Mouse (Mus musculus) lung, postnatal 10 days (tissue): ENCODE data around the gene Tenm4.

Experiments used
- DNase-seq: peaks from one replicate; pipeline ENCODE4 v3.0.0; 2021

Tenm4 gene

DNA sequence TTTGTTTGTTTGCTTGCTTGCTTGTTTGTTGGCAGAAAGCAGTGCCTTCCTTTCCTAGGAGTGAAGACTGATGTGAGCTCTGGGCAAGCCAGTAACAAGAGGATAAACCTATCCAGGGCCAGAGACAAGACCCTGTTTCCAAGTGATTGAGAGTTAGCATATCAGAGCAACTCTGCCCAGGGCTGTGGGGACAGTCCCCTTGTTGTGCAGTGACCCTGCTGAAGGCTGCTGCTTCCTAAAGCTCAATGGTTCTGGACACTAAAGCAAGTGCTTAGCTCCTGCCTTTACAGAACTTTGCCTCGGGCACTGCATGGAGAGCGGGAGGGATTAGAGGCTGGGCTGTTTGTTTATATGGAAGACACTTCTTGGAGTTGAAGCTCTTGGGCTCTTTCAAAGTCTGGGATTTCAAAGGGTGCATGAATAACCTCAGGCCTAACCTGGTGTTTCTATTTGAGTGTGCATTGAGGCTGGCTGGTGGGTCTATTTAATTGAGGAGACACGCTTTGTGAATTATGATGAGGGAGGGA, 185.3 kb downstream of the Tenm4 start:
- no peak for DNase-seq

DNA sequence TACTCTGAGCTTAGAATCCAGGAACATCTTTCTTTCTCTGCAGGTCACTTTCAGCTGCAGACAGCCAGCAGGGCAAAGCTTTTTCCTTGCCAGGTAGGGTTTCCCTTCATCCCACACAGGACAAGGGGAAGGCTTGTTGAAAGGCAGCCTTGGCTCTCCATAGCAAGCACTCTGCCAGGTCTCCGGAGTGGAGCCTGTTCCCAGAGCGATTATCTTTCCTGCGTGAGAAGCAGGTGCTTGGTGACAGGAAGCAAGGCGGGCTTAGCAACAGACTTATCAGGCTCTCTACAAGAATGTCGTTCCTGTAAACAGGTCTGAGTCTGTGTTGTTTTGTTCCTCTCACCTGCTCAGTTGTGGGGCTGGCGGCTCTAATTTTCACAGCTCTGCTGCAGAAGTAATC, 186.5 kb downstream of the Tenm4 start:
- DNase-seq, result no peak

- DNase-seq, result no peak
These were observed 192.3 kb downstream of the Tenm4 start for GRCm38 (mm10) chr7:96363311-96363710.

GRCm38 (mm10) chr7:96369947-96370346, 198.9 kb downstream of the Tenm4 start:
- DNase-seq, result no peak

- no peak for DNase-seq
These were observed 203.1 kb downstream of the Tenm4 start for GRCm38 (mm10) chr7:96374004-96374663.

- no peak for DNase-seq
These were observed 204.5 kb downstream of the Tenm4 start for GRCm38 (mm10) chr7:96375507-96375906.

DNA sequence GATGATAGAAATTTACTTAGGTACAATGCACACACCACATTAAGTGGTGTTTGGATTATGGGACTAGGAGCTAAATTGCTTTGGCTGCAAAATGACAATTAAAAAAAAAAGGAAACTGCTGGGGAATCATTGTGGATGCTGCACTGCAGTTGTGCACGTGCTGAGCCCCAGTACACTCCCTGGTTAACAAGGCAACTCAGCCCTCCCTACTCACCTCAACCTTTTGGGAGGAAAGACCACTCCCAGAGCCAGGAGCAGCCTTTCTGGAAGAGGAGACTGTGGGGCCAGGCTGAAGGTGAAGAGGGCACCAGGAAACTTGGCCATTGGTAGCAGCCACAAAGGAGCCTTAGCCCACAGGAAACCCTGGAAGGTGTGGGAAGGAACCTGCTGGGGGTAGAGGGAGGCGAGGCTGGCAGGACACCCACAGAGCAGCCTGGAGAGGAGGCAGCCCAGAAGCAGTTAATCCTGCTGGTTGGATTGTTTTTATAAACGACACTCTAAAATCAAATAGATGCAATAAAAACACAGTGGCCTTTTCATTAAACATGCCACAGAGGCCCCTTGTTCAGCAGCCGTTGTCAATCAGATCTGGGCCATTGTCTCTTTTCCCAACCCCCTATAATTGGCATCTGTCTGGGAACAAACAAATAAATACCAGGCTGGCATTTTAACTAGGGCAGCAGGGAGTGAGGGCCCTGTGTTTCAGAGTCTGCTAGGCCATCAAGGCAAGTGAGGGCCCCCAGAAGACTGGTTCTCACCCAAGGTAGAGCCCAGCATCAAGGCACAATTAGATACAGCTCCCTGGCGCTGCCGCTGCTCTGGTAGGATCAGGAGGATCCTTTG, 212.9 kb downstream of the Tenm4 start:
- no peak for DNase-seq

GRCm38 (mm10) chr7:96384726-96385500, 213.9 kb downstream of the Tenm4 start:
- DNase-seq, result no peak

- no peak for DNase-seq
These were observed 214.8 kb downstream of the Tenm4 start for GRCm38 (mm10) chr7:96385850-96386249.

DNA sequence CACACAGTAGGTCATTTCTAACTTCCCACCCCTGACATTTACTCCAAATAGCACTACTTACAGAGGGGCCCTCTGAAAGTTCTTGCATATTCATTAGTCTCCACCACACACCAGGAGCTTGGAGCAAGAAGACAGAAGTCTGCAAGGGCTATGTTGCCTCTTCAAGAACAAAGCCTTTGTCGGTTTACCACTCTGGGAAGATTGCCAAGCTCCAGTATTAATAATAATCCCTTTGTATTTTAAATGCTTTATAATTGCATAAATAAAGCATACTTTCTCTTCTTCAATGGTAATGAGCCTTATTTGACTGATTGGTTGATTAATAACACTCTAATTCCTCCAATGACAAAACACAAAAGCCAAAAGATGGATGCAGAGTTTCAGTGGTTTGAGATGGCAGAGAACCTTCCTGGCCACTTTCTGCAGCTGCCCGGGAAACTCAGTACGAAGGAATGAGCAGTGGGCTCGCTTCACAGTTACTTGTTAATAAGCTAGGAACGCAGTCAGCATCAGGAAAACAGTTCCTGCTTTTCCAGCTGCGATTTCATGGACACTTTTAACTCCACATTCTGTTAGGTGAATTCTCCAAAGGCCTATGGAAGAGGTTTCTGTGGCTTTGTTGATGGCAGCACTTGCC, 219.1 kb downstream of the Tenm4 start:
- no peak for DNase-seq

DNA sequence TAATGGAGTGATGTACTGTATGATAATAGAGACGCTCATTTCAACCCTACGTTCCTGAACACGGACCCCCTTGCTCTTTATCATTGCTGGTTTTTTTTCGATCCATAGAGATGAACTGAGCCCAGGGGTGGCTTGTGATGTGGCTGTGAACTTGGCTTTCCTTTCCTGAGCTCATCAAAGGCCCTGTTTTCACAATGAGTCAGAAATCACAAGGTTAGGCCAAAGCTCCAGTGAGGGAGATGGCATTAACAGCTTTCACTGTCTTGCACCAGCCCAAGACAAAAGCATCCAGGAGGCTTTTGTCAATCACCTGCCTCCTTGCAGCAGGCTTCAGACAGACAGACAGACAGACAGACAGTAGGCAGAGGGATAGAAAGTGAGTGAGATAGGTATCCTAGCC, 219.8 kb downstream of the Tenm4 start:
- no peak for DNase-seq

DNA sequence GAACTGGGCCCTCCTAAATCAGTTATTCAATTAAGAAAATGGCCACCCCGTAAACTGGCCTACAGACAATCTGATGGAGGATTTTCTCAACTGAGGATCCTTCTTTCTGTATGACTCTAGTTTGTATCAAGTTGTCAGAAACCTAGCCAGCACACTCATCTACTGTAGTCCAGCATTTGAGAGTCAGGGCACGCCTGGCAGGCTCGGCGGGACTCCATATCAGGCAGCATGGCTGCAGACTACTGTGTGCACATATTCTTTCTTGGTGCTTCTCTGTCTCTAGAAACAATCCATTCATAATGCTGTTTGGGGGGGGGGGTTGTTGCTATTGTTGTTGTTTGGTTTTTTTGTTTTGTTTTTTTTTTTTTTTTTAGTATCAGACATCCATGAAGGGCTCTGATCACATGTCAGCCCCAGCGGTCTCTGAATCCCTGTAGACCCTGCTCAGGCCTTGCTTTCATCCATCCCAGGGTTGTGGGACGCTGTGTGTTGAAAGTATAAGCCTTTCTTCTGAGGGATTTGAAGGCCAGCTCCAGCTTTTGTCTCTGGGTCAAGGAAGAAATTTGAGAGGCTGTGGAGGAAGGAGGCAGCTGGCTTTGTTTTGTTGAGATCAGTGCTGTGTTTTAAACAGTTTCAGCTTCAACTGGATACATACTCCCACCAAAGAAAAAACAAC, 220.9 kb downstream of the Tenm4 start:
- no peak for DNase-seq

DNA sequence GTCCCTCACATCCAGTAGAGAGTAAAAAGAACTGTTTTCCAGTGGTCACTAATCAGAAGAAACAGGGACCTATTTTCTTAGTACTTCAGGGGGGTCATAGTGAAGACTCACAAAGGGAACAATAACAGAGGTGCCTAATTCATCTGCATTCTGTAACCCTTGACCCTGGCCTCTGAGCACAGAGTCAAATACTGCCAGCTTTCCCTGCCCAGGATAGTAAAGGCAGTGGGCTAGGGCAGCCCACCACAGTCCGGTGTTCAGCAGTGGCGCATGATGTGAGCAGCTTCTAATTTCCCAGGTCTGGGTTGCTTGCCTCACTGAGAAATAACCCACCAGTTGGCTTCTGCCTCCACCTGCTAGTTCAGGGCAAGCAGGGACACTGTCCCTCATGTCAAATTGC, 221.6 kb downstream of the Tenm4 start:
- no peak for DNase-seq

- no peak for DNase-seq
These were observed 226.9 kb downstream of the Tenm4 start for GRCm38 (mm10) chr7:96397940-96398339.

DNA sequence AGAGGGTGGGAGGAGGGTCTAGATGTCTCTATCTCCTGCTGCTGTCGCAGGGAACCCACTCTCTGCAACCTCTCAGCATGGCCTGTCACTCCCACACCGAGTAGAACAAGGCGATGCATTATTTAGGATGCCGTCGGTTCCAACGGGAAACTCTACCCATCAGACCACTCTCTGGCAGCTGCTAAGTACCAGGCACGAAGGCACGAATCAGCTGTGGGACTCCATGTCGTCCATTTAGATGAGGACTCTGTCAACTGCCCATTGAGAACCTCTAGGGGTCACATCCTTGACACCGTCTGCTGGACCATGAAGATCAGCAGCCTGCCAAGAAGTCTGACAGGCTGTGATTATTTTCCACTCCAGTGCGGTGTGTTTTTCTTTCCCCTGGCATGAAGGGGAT, 229.4 kb downstream of the Tenm4 start:
- DNase-seq, result peak; percentile 21

- DNase-seq, result no peak
These were observed 235.7 kb downstream of the Tenm4 start for GRCm38 (mm10) chr7:96406630-96407214.

DNA sequence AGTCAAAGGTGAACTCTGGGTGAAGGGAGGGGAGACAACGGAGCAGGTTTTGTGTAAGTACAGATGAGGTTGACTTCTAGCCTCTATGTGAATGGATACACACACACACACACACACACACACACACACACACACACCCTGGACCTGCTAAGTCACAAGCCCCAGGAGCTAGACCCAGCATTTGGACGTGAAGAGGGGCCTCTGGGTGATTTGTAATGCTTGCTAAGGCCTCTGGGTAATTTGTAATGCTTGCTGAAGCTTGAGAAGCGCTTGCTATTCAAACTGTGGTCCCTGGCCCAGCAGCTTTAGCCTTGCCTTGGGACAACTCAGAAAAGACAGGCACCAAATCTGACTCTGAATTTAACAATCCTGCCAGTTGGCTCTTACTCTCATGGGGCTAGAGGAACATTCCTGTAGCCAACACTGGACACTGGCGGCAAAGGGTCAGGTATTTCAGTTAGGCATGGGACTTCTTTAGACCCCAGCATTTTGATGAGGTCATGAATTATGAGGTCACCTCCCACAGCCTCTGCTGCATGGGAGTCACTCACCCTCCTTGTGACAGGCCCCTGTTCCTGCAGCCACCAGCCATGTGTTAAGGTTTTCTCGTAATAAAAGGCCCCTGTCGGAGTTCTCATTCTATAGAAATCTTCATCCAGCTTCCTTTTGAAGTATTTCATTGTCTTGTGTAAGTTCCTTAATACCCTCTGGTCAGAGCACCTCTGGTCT, 237.3 kb downstream of the Tenm4 start:
- no peak for DNase-seq

DNA sequence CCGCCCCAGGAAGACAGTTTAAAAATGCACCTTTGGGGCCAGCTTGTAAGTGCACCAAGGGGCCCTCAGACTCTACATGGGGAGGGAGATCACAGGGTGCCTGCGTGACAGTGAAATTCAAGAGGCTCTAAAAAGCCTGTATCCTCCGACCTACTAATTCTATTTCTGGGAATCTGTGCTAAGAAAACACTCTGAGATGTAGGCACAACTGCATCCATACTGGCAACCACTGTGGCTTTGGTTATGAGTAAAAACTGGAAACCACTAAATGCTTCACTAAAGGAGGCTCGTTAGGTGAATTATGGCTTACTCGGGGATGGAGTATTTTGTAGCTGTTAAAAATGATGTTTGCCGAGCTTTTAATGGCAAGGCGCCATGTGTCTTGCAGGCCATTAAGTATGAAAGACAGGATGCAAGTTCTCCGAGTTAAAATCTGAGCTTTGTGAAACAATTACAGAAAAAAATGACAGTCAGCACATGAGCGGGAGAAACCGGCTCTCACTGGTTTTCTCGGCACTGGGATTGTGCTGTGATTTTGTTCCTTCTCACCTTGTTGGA, 238.4 kb downstream of the Tenm4 start:
- peak; percentile 17 for DNase-seq

DNA sequence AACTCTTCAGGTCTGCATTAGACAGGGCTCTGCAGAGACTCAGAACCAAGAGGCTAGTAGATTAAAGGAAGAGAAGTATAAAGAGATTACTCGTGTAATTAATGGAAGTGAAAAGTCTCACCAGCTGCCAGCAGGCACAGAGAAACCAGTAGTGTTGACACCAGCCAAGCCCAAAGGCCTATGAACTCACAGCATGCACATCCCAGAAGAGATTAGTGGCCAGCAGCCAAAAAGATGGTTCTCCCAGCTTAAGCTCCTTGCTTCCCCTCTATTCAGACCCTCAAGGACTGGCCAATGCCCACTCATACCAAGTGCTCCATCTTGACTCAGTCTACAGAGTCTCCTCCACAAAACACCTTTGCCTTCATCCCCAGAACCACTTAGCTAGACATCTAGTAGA, 242.8 kb downstream of the Tenm4 start:
- DNase-seq, result no peak

GRCm38 (mm10) chr7:96414290-96415055, 243.4 kb downstream of the Tenm4 start:
- no peak for DNase-seq
